Mouse (Mus musculus) ovary, postnatal 10 days (tissue): Measurements from ENCODE around the gene Mamdc4.
"Not testable (repeated sequence)": the region's sequence is repeated elsewhere in the genome, so short reads cannot be mapped to it uniquely, and the experiment has no call there.

Experiments
- DNase-seq: peaks from one replicate; pipeline ENCODE4 v3.0.0; 2022; ENCODE audit warnings: low spot score

Gene Mamdc4

GRCm38 (mm10) chr2:25560551-25560950 is 14.1 kb downstream of the Mamdc4 start:
- no peak for DNase-seq

GRCm38 (mm10) chr2:25558774-25559173 is 15.9 kb downstream of the Mamdc4 start:
- no peak for DNase-seq

- DNase-seq: no peak
These were observed 16.7 kb downstream of the Mamdc4 start for GRCm38 (mm10) chr2:25557964-25558360.

GRCm38 (mm10) chr2:25557221-25557963 is 17.3 kb downstream of the Mamdc4 start, which contains the start of gene Edf1:
TSS of gene Edf1 (plus strand) at chr2:25557847.
- DNase-seq: peak; percentile 90

GRCm38 (mm10) chr2:25556296-25556695 is 18.3 kb downstream of the Mamdc4 start:
- DNase-seq: no peak

DNA sequence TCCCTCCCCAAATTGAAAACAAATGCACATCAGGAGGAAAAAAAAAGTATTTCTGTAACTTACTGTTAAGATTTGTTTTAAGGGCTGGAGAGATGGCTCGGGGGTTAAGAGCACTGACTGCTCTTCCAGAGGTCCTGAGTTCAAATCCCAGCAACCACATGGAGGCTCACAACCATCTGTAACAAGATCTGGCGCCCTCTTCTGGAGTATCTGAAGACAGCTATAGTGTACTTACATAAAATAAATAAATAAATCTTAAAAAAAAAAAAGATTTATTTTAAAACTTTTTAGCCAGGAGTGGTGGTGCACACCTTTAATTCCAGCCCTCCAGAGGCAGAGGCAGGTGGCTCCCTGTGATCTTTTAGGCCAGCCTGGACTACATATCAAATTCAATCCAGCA is 19.2 kb downstream of the Mamdc4 start:
- DNase-seq: not testable (repeated sequence)

DNA sequence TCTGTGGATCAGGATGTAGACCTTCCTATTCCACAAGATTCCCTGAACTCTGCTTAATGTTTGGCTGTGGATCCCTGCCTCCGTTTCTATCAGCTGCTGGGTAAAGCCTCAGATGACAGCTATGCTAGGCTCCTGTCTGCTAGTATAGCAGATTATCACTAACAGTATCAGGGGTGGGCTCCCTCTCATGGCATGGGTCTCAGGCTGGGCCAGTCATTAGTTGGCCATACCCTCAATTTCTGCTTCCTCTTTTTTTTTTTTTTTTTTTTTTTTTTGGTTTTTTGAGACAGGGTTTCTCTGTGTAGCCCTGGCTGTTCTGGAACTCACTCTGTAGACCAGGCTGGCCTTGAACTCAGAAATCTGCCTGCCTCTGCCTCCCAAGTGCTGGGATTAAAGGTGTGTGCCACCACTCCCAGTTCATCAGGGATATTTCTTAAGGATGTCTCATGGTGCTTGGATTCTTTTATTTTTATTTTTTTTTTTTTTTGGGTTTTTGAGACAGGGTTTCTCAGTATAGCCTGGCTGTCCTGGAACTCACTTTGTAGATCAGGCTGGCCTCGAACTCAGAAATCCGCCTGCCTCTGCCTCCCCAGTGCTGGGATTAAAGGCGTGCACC is 21.4 kb downstream of the Mamdc4 start:
- DNase-seq: not testable (repeated sequence)

DNA sequence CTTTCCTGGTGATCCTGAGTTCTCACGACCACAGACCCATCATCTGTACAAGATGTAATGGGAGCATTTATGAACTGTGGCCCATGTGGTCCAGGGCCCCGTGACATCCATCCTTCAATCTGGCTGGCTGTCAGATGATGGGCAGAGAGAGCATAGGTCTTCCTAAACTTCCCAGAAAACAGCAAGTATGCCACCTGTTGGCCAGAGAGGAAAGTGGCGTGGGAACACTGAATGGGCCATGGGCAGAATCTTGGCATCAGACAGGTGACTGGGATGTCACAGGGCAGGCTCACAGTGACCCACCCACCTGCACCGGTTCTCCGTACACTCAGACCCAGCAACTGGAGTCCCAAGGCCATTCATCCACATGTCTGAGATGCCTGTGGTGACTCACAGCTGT is 23.5 kb downstream of the Mamdc4 start:
- DNase-seq: no peak

GRCm38 (mm10) chr2:25549021-25549991 is 25.3 kb downstream of the Mamdc4 start:
- no peak for DNase-seq

- DNase-seq: peak; percentile 94
These were observed 27.7 kb downstream of the Mamdc4 start, which contains the start of gene Traf2 for GRCm38 (mm10) chr2:25546811-25547491. TSS of gene Traf2 (minus strand) at chr2:25546940.

GRCm38 (mm10) chr2:25545996-25546810 is 28.4 kb downstream of the Mamdc4 start:
- no peak for DNase-seq

DNA sequence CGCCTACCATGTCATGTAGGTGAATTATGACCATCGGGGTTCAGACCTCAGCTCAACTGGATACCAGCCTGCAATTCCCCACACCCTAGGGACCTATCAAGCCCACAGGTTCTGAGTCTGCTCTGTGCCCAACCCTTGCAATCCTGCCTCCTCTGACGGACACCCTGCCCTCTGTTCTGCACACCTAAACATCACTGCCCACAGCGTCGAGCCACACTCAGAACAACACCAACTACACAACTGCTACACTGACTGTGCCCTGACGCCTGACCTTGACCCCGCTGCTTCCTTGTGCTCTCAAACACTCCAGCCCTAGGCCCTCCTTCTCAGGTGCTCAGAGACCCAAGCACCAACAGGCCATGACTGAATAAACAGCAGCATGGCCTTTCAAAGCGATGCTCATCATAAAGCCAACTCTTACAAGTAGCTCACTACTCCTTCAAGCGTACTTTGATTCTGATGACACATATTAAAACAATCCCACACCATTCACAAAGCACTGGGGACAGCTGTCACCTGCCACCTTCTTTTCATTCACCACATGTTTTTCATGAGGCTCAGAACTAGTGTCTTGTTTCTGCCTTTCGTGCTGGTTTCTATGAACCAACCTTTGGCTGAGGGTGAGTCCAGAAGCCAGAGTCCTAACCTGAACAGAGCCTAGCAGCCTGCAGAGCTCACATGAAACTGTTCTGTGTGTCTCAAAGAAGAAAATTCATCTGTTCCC is 32.8 kb downstream of the Mamdc4 start:
- DNase-seq: no peak

GRCm38 (mm10) chr2:25540541-25540948 is 34.1 kb downstream of the Mamdc4 start:
- DNase-seq: no peak

- DNase-seq: no peak
These were observed 38.1 kb downstream of the Mamdc4 start for GRCm38 (mm10) chr2:25536531-25536930.

- DNase-seq: no peak
These were observed 39.8 kb downstream of the Mamdc4 start for GRCm38 (mm10) chr2:25534866-25535182.

- no peak for DNase-seq
These were observed 40.3 kb downstream of the Mamdc4 start for GRCm38 (mm10) chr2:25534178-25534865.

DNA sequence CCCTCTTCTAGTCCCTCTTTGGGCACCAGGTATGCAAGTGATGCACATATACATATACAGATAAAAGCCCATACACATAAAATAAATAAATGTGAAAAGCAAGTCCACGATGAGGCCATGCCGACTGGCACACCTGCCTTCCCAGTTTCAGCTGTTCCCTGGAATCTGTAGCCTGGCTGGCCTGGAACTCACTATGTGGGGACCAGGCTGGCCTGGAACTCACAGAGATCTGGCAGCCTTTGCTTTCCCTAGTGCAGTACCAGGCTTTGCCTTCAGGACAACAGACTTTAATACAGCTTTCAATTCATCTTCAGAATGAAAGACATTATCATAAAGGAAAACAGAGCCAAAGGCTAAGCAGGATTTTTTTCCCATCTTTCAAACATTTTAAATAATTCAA is 40.9 kb downstream of the Mamdc4 start:
- no peak for DNase-seq

GRCm38 (mm10) chr2:25526510-25527302 is 47.9 kb downstream of the Mamdc4 start:
- no peak for DNase-seq
